Mouse (Mus musculus): ENCODE data around the gene St6galnac3.

DNA sequence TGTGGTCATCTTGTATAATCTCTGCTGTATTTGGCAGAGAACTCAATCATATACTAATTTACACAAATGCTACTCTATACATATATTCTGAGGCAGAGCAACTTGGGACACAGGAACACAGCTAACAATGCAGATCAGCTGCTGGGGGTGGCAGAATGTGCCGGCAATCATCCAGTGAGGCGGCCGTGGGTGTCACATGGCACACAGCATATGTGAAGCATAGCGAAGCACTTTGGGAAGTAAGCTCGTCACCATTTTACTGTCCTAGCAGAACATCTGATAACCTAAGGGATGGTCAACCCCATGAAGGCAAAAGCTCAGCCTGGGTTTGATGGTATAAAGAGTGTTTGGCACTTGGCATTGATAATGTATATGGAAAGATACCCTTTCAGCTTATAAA, 520.9 kb downstream of the St6galnac3 start:
- TF ChIP-seq POLR2A (IDR thresholded peaks at IDR 0.05; ENCODE audit: extremely low read depth, insufficient read depth, low read length): no peak
- TF ChIP-seq CTCF (IDR thresholded peaks at IDR 0.05; ENCODE audit: extremely low read depth, insufficient read depth, low read length): no peak
